Mouse (Mus musculus) mature B cell (primary cell): ENCODE results near the gene Ear14.
"Not testable (repeated sequence)": the region's sequence is repeated elsewhere in the genome, so short reads cannot be mapped to it uniquely, and the experiment has no call there.

Source experiments
- in situ Hi-C: fragments of 300-500 bp; cut with MboI; formaldehyde crosslinking; loops from 2 replicates; pipeline ENCODE4 v1.14.3; 2019

Gene Ear14

GRCm38 (mm10) chr14:51203115-51203514 is at the start of gene Ear14:
Gene Ear14 (plus strand): TSS chr14:51203391.
- in situ Hi-C loops, result no loop called here

GRCm38 (mm10) chr14:51156056-51156735 is 47.0 kb upstream of the Ear14 start:
- in situ Hi-C loops, result no loop called here

- in situ Hi-C loops, result no loop called here
These were observed 46.5 kb upstream of the Ear14 start for GRCm38 (mm10) chr14:51156736-51157068.

GRCm38 (mm10) chr14:51157072-51157471 is 46.1 kb upstream of the Ear14 start:
- in situ Hi-C loops, result no loop called here

GRCm38 (mm10) chr14:51161976-51162375 is 41.2 kb upstream of the Ear14 start, which contains the start of gene Rnase2b:
Gene Rnase2b (plus strand): TSS chr14:51162260.
- in situ Hi-C loops, result not testable (repeated sequence)

- in situ Hi-C loops, result not testable (repeated sequence)
These were observed 39.9 kb upstream of the Ear14 start for GRCm38 (mm10) chr14:51163323-51163722.

GRCm38 (mm10) chr14:51165435-51165834 is 37.8 kb upstream of the Ear14 start:
- in situ Hi-C loops, result no loop called here

- in situ Hi-C loops, result no loop called here
These were observed 37.1 kb upstream of the Ear14 start for GRCm38 (mm10) chr14:51166068-51166467.

- in situ Hi-C loops, result loop anchor here (10.0 kb wide), 1 partner anchor 67 kb away; no protein-coding TSS in a partner anchor
These were observed 30.9 kb upstream of the Ear14 start for GRCm38 (mm10) chr14:51172095-51172865.

- in situ Hi-C loops, result loop anchor here (10.0 kb wide), 1 partner anchor 68 kb away; no protein-coding TSS in a partner anchor
These were observed 30.2 kb upstream of the Ear14 start for GRCm38 (mm10) chr14:51172947-51173346.

GRCm38 (mm10) chr14:51173843-51174242 is 29.3 kb upstream of the Ear14 start:
- in situ Hi-C loops, result loop anchor here (10.0 kb wide), 1 partner anchor 69 kb away; no protein-coding TSS in a partner anchor

GRCm38 (mm10) chr14:51181051-51181450 is 22.1 kb upstream of the Ear14 start:
- in situ Hi-C loops, result not testable (repeated sequence)

- in situ Hi-C loops, result no loop called here
These were observed 7.5 kb upstream of the Ear14 start for GRCm38 (mm10) chr14:51195681-51196080.

- in situ Hi-C loops, result no loop called here
These were observed 3.8 kb upstream of the Ear14 start, which contains the start of gene Ang2 for GRCm38 (mm10) chr14:51199098-51200023. Gene Ang2 (minus strand): TSS chr14:51199148.

- in situ Hi-C loops, result no loop called here
These were observed 3.1 kb upstream of the Ear14 start for GRCm38 (mm10) chr14:51200054-51200453.

GRCm38 (mm10) chr14:51200466-51200865 is 2.7 kb upstream of the Ear14 start:
- in situ Hi-C loops, result no loop called here

- in situ Hi-C loops, result not testable (repeated sequence)
These were observed 16.9 kb downstream of the Ear14 start for GRCm38 (mm10) chr14:51220075-51220474.

GRCm38 (mm10) chr14:51229657-51230056 is 26.5 kb downstream of the Ear14 start:
- in situ Hi-C loops, result not testable (repeated sequence)

GRCm38 (mm10) chr14:51237488-51237887 is 34.3 kb downstream of the Ear14 start:
- in situ Hi-C loops, result not testable (repeated sequence)

GRCm38 (mm10) chr14:51240899-51241298 is 37.7 kb downstream of the Ear14 start:
- in situ Hi-C loops, result loop anchor here (5.0 kb wide), 1 partner anchor 134 kb away; no protein-coding TSS in a partner anchor

GRCm38 (mm10) chr14:51247736-51248135 is 44.5 kb downstream of the Ear14 start:
- in situ Hi-C loops, result no loop called here

GRCm38 (mm10) chr14:51250348-51250747 is 47.2 kb downstream of the Ear14 start:
- in situ Hi-C loops, result loop anchor here (25.0 kb wide), 1 partner anchor 463 kb away; the partner anchor contains the start of gene Ttc5
